Mouse (Mus musculus): Measurements from ENCODE around the gene Pofut2. TPM values are rescaled to one million over a fixed set of nuclear protein-coding genes. Genes with fewer than 3 reads are reported as not detected.

Pofut2 gene
- total RNA-seq, 2 experiments from 2014 or later, result 30.7 to 36.2 TPM

- no peak for DNase-seq (ENCODE audit: low spot score in 2 of 2)
Measured at GRCm38 (mm10) chr10:77305766-77306165, 46.7 kb downstream of the Pofut2 start.

- no peak for DNase-seq (ENCODE audit: low spot score in 2 of 2)
Measured at GRCm38 (mm10) chr10:77308978-77309377, 50.0 kb downstream of the Pofut2 start.

DNA sequence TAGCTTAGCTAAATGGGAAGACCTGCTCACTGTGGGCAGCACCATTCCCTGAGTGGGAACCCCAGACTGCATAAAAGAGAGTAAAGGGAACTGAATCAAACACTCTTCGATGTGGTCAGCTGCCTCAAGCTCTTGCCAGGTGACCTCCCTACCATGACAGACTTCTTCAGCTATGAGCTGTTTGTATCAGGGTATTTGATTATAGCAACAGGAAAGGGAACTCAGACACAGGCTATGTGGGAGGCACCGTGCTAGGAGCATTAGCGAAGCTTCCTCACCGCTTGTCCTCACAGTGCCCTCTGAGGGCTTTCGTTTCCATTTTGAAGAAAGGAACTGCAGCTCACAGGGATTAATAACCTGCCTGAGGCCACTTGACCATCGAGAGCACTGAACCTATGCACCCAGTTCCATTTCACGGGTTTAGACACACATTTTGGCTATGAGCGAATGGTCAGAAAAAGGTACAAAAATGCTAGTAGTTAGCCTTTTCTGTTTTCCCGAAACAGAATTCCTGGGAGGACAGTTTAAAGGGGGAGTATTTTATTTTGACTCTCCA, 55.8 kb downstream of the Pofut2 start:
- no peak for DNase-seq (ENCODE audit: low spot score in 2 of 2)

DNA sequence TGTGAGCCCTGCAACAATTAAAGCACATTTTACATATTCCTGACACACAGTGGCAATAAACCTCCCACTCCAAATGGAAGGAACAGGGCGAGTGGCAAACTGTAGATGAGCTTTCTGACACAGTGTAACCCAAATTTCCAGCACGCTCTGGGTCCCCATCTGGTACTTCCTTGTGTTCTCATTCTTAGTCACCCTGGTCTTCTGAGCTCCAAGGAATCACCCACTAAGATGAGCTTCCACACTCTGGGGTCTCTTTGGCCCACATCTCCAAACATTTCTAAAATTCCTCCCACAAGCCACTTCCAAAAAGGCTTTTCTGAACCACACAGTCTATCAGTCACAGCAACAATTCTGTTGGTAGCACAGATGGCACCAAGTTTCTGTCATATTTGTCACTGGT, 56.7 kb downstream of the Pofut2 start:
- DNase-seq (ENCODE audit: low spot score in 2 of 2), result peak in 1 of 2 experiments; percentile 36

Other genes starting within 250 kb of the Pofut2 start
- 10 to 100 TPM; 26.5 to 26.7 TPM for gene Slc19a1, start 227.0 kb upstream of the Pofut2 start, total RNA-seq (2021)
- 10 to 100 TPM; 13.0 to 13.5 TPM for gene Col18a1, start 92.7 kb upstream of the Pofut2 start, total RNA-seq (2021)
- 10 to 100 TPM; 72.1 to 77.3 TPM for gene Adarb1, start 159.1 kb downstream of the Pofut2 start, total RNA-seq (2021)